Mouse (Mus musculus) liver, embryonic 14.5 days (tissue): ENCODE results near the gene Dio2. TPM values are rescaled to one million over a fixed set of nuclear protein-coding genes. Genes with fewer than 3 reads are reported as not detected.

Experiments used
- ATAC-seq: fragments of 200-750 bp; cut with Nextera tagmentation; 2 replicates; pipeline ENCODE4 v1.8.0; 2017; ENCODE audit warnings: moderate number of reproducible peaks, mild to moderate bottlenecking, moderate library complexity; ENCODE audit not compliant: insufficient read depth
- DNase-seq, 3 experiments: peaks; one replicate each; pipeline ENCODE4 v3.0.0-alpha.2; 2012 to 2013; ENCODE audit warnings: low read depth in 3 of 3, low spot score in 3 of 3
- H3K27ac ChIP-seq: fragments of 300-500 bp; sonication (generic); 2 replicates; pipeline ENCODE4 v1.5.1; 2014; ENCODE audit warnings: moderate library complexity, mild to moderate bottlenecking, control low read depth, inconsistent platforms
- H3K27me3 ChIP-seq: fragments of 300-500 bp; sonication (generic); 2 replicates; pipeline ENCODE4 v1.6.1; 2014; ENCODE audit warnings: mild to moderate bottlenecking, low read length, moderate library complexity; ENCODE audit not compliant: control insufficient read depth, insufficient read depth
- H3K36me3 ChIP-seq: fragments of 300-500 bp; sonication (generic); replicated peaks from 2 replicates; pipeline ENCODE4 v1.6.1; 2014; ENCODE audit warnings: low read depth; ENCODE audit not compliant: control insufficient read depth, insufficient read depth
- H3K4me1 ChIP-seq, 2 experiments: fragments of 200-500 bp in 1 of 2; fragments of 300-500 bp in 1 of 2; sonication (generic) in 1 of 2; replicated peaks; 2 replicates each; pipeline ENCODE4 v1.6.1; 2012 to 2014; ENCODE audit warnings: antibody characterized with exemption in 1 of 2, inconsistent platforms in 1 of 2, low read length in 1 of 2; ENCODE audit not compliant: control insufficient read depth in 2 of 2, insufficient read depth in 2 of 2
- H3K4me2 ChIP-seq: fragments of 300-500 bp; sonication (generic); 2 replicates; pipeline ENCODE4 v1.6.1; 2014; ENCODE audit warnings: low read depth, mild to moderate bottlenecking, control low read depth, moderate library complexity
- H3K4me3 ChIP-seq, 2 experiments: fragments of 200-500 bp in 1 of 2; fragments of 300-500 bp in 1 of 2; sonication (generic) in 1 of 2; 2 replicates each; pipeline ENCODE4 v1.5.1; 2012 to 2014; ENCODE audit warnings: low read depth in 2 of 2, low read length in 2 of 2, mild to moderate bottlenecking in 2 of 2, control low read depth in 1 of 2, inconsistent platforms in 1 of 2, moderate library complexity in 1 of 2; ENCODE audit not compliant: insufficient read depth in 1 of 2
- H3K9ac ChIP-seq: fragments of 300-500 bp; sonication (generic); replicated peaks from 2 replicates; pipeline ENCODE4 v1.6.1; 2014; ENCODE audit warnings: mild to moderate bottlenecking, control low read depth, moderate library complexity
- H3K9me3 ChIP-seq: fragments of 300-500 bp; sonication (generic); 2 replicates; pipeline ENCODE4 v1.6.1; 2016; ENCODE audit warnings: low read length, mixed read lengths; ENCODE audit not compliant: control insufficient read depth
- CTCF ChIP-seq: IDR thresholded peaks from 2 replicates; pipeline ENCODE4 v1.5.1; 2016; ENCODE audit warnings: antibody characterized with exemption, low read depth, control low read depth
- EP300 ChIP-seq: IDR thresholded peaks from 2 replicates; pipeline ENCODE4 v1.6.1; 2016; ENCODE audit warnings: antibody characterized with exemption, low read depth
- WGBS: fragments of 180-500 bp; shearing (Covaris S2); extraction: QIAGEN DNeasy Blood & Tissue Kit; methylation state at CpG from one replicate; pipeline ENCODE4 v1.1.7; 2014; ENCODE audit not compliant: insufficient replicate concordance; 5-methylcytosine and 5-hydroxymethylcytosine counted together
- polyA plus RNA-seq, 2 experiments: library from polyadenylated mRNA; depleted of rRNA in 1 of 2; stranded (reverse) in 1 of 2; unstranded in 1 of 2; fragments of >200 nt; fragmentation: Nextera tagmentation in 1 of 2; extraction: Ambion mirVana in 1 of 2; gene quantifications; 2 replicates each; pipeline versions ENCODE4 v1.2.1 to v1.2.3; 2012 to 2014

Gene Dio2
- 0.02 and 0.03 TPM in 2 replicates for polyA plus RNA-seq (2012; rRNA removed)
- polyA plus RNA-seq (2014; fragmentation: Nextera tagmentation; extraction: Ambion mirVana): 0.04 TPM in 1 of 2 replicates, not detected in the other

DNA sequence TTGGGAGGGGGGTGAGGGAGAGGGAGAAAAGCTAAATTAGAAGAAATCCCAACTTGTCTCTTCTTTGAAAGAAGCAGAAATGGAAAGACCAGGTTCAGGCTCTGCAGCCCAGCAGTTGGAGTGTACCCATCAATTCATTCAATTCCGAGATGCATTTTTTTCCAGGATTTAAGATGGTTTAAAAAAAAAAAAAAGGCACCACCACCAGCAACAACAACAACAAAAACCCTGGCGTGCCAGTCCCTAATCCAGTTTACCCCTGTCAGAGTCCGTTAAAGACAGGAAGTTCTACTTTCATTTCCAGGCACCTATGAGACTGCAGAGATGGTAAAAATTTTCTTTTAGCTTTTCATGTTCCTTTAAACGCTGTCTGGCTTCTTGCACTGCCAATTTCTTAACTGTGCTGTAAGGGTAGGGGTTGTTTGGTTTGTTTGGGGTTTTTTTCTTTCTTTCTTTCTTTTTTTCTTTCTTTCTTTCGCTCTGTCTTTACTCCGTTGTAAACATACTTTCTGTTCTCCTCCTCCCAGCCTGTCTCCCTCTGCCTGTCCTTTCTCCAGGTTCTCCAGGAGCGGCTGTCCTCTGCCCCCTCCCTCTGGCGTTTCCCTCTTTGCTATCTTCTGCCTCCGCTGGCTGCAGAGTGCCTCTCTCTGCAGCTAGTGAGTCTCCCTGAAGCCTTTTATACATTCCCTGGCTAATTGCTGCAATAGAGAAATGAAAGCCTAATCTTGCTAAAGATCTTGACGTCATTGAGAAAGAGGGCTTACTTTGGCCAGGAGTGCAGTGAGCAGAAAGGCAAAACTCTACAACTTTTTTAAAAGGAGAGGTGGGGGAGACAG, at the start of gene Dio2:
Gene Dio2, minus strand, starts transcription at position 51 of the 836 bp plus-strand sequence.
- Histone ChIP-seq H3K4me3 (no peak within 1 kb of the TSS), H3K27me3 (no peaks in the 10 kb centered on the region), H3K4me2 (peak within 1 kb of the TSS; percentile 23; the same call in 1 of the 2 replicates), H3K27ac (no peak within 1 kb of the TSS), H3K36me3 (no peaks in the 10 kb centered on the region), H3K9ac (no peak within 1 kb of the TSS), H3K9me3 (no peaks in the 10 kb centered on the region), H3K4me1 (no peaks in the 10 kb centered on the region)
- no peak for TF ChIP-seq EP300
- no peak for TF ChIP-seq CTCF
- ATAC-seq: no peak
- no peak for DNase-seq
- 13% methylated on average over 10 of the region's 10 CpGs for WGBS

DNA sequence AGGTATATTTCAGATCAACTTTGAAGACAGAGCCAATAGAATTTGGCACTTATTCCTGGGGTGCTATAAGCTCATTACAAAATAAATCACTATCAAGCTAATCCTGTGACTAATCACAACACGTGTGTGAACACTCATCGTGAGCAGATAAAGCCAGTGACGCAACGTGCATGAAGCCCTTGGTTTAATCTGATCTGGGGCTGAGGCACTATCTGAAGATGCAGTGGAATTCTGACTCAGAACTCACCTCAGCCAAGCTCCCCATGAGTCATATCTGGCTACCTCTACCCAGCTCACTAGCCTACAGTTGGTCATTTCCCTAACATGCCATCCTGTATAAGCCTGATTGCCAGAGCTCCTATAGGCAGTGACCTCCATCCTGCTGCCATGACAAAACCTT, 43.2 kb upstream of the Dio2 start:
- Histone ChIP-seq H3K9me3 (no peaks in the 10 kb centered on the region), H3K9ac (no peak overlapping the region), H3K4me3 (no peak overlapping the region), H3K27ac (no peak overlapping the region), H3K4me2 (no peak overlapping the region), H3K27me3 (no peaks in the 10 kb centered on the region), H3K36me3 (no peaks in the 10 kb centered on the region), H3K4me1 (no peaks in the 10 kb centered on the region)
- DNase-seq (no peak), ATAC-seq (no peak)
- TF ChIP-seq EP300 (no peak), CTCF (no peak)
- WGBS: 69% methylated on average over 4 of the region's 4 CpGs

DNA sequence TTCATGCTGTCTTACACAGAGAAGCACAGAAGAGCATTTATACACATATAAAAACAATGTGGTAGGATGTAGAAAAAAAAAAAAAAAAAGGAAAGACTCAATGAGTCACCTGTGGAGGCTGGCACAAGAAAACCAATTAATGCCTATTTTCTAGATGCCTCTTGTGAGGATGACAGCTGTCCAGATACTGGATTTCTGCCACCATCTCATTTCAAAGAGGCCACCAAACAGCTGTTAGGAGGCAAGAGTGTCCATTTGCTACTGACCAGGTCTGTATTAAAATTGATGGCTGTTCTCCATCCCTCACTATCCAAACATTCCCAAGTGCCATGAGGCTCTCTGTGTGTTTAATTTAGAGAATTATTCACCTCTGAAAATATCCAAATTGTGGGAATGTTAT, 6.5 kb upstream of the Dio2 start:
- H3K4me2 ChIP-seq: no peak overlapping the region
- DNase-seq (no peak), ATAC-seq (no peak)
- no peaks in the 10 kb centered on the region for H3K4me1 ChIP-seq
- H3K4me3 ChIP-seq: no peak overlapping the region
- no peaks in the 10 kb centered on the region for H3K9me3 ChIP-seq
- H3K36me3 ChIP-seq: no peaks in the 10 kb centered on the region
- H3K9ac ChIP-seq: no peak overlapping the region
- no peak for TF ChIP-seq CTCF
- no peak for TF ChIP-seq EP300
- H3K27ac ChIP-seq: no peak overlapping the region
- H3K27me3 ChIP-seq: no peaks in the 10 kb centered on the region

- TF ChIP-seq CTCF (no peak), EP300 (no peak)
- Histone ChIP-seq H3K4me3 (no peak overlapping the region), H3K27ac (no peak overlapping the region), H3K9me3 (no peaks in the 10 kb centered on the region), H3K9ac (no peak overlapping the region), H3K36me3 (no peaks in the 10 kb centered on the region), H3K4me1 (no peaks in the 10 kb centered on the region), H3K27me3 (no peaks in the 10 kb centered on the region), H3K4me2 (no peak overlapping the region)
- WGBS: 18% methylated on average over 3 of the region's 3 CpGs
- DNase-seq: no peak
- ATAC-seq: no peak
Observed at GRCm38 (mm10) chr12:90743633-90744032, 5.4 kb upstream of the Dio2 start.

- no peak overlapping the region for H3K27ac ChIP-seq
- no peaks in the 10 kb centered on the region for H3K9me3 ChIP-seq
- no peak overlapping the region for H3K4me2 ChIP-seq
- no peaks in the 10 kb centered on the region for H3K27me3 ChIP-seq
- no peak for DNase-seq
- no peaks in the 10 kb centered on the region for H3K4me1 ChIP-seq
- no peak overlapping the region for H3K4me3 ChIP-seq
- 17% methylated on average over 2 of the region's 2 CpGs for WGBS
- no peak overlapping the region for H3K9ac ChIP-seq
- H3K36me3 ChIP-seq: no peaks in the 10 kb centered on the region
- TF ChIP-seq CTCF: peak; percentile 47
- no peak for TF ChIP-seq EP300
- ATAC-seq: no peak
Observed at GRCm38 (mm10) chr12:90740468-90740867, 2.2 kb upstream of the Dio2 start.
